Mouse (Mus musculus): Measurements from ENCODE around the gene Tssk3. TPM values are rescaled to one million over a fixed set of nuclear protein-coding genes. Genes with fewer than 3 reads are reported as not detected.
"Not testable (repeated sequence)": the region's sequence is repeated elsewhere in the genome, so short reads cannot be mapped to it uniquely, and the experiment has no call there.

The Tssk3 gene
- polyA plus RNA-seq, 1 experiment from 2014 or later: not detected

DNA sequence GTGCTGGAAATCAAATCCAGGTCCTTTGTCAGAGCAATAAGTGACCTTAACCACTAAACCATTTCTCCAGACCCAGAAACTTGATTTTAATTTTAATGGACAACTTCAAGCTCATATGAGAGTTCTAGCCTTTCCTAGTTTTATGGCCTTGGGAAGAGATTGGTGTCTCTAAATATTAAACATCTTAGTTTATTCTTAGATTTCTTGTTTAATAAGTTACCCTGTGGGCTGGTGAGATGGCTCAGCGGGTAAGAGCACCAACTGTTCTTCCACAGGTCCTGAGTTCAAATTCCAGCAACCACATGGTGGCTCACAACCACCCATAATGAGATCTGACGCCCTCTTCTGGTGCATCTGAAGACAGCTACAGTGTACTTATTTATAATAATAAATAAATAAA is 33.5 kb downstream of the Tssk3 start:
- not testable (repeated sequence) for H3K27ac ChIP-seq

DNA sequence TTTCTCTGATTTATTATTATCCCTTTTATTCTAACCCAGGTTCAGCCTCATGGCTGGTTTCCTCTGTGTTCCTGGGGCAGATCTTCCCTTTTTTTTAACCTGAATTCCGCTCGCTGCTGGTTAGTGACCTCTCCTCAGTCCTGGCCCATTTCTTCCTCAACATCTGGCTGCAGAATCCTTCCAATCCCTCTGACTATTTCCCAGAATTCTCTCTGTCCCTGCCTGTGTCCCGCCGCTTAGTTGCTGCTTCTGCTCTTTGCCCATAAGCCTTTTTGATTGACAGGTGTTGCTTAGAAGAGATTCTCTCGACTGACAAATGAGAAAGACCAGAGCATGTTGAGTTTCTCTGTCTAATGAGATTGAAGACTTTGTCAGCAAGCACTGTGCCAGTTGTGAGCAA is 34.7 kb downstream of the Tssk3 start:
- no peak for DNase-seq (ENCODE audit: extremely low spot score, low spot score)
- peaks cover 4% of the 10 kb centered on the region for H3K4me1 ChIP-seq
- no peak overlapping the region for H3K27ac ChIP-seq
- WGBS: 65% methylated on average over 5 of the region's 5 CpGs
- no peaks in the 10 kb centered on the region for H3K9me3 ChIP-seq
- H3K27me3 ChIP-seq (ENCODE audit: poor library complexity, severe bottlenecking): no peaks in the 10 kb centered on the region
- H3K4me3 ChIP-seq: no peak overlapping the region
- H3K36me3 ChIP-seq (replicated peaks): no peaks in the 10 kb centered on the region

More for the DNA sequence above, 33.5 kb downstream of the Tssk3 start:
- H3K27me3 ChIP-seq (ENCODE audit: poor library complexity, severe bottlenecking); H3K36me3 ChIP-seq (replicated peaks); H3K9me3 ChIP-seq; DNase-seq (ENCODE audit: extremely low spot score, low spot score); H3K4me3 ChIP-seq: not testable (repeated sequence)
- H3K4me1 ChIP-seq: peaks cover 10% of the 10 kb centered on the region
- WGBS: 69% methylated on average over 2 of the region's 2 CpGs

DNA sequence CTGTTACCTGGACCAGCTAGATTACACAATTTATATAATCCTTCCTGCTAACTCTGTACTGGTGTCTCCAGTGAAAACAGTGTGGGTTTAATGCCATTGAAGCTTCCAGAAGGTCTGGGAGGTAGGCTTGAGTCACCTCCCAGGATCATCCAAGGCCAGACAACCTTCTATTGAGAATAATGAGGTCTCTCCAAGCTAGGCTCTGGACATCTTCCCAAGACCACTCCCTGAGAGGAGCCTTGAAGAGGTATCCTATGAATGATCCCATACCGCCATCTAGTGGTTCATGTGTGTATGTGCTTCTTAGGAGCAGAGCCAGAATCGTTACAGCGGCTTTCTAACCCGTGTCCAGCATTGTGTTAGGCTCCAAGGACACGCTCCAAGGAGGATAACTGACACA is 35.6 kb downstream of the Tssk3 start:
- WGBS: 4% methylated on average over 5 of the region's 5 CpGs
- Histone ChIP-seq H3K9me3 (no peaks in the 10 kb centered on the region), H3K27me3 (ENCODE audit: poor library complexity, severe bottlenecking) (no peaks in the 10 kb centered on the region), H3K4me3 (no peak overlapping the region), H3K36me3 (replicated peaks) (no peaks in the 10 kb centered on the region), H3K27ac (no peak overlapping the region), H3K4me1 (no peaks in the 10 kb centered on the region)
- peak; percentile 68 for DNase-seq (ENCODE audit: extremely low spot score, low spot score)

DNA sequence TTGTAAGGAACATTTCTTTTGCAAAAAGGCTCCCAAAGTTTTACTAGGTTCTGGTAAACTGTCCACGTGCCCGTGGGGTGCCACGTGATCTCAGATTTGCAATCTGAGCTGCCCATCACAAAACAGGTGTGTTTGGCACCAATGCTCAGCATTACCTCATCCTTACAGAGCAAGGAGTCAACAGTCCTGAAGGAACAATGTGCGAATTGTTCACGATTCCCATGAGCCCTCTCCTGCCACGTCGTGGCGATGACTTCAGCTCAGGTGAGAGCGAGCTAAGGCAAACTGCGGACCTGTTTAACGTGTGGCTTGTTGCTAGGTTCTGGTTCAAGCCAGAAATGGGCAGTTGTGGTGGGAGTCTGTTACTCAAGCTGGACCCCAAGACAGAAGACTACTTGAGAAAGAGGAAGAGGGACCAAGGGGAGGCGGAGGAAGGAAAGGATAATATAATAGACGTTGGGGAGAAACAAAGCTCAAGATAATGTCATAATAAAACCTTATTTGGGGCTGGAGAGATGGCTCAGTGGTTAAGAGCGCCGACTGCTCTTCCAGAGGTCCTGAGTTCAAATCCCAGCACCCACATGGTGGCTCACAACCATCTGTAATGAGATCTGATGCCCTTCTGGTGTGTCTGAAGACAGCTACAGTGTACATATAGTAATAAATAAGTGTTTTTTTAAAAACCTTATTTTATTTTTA is 39.2 kb downstream of the Tssk3 start:
- H3K27ac ChIP-seq: no peak overlapping the region
- H3K4me3 ChIP-seq: no peak overlapping the region
- 86% methylated on average over 15 of the region's 15 CpGs for WGBS
- no peaks in the 10 kb centered on the region for H3K9me3 ChIP-seq
- DNase-seq (ENCODE audit: extremely low spot score, low spot score): no peak
- H3K4me1 ChIP-seq: no peaks in the 10 kb centered on the region
- H3K36me3 ChIP-seq (replicated peaks): no peaks in the 10 kb centered on the region
- no peaks in the 10 kb centered on the region for H3K27me3 ChIP-seq (ENCODE audit: poor library complexity, severe bottlenecking)

DNA sequence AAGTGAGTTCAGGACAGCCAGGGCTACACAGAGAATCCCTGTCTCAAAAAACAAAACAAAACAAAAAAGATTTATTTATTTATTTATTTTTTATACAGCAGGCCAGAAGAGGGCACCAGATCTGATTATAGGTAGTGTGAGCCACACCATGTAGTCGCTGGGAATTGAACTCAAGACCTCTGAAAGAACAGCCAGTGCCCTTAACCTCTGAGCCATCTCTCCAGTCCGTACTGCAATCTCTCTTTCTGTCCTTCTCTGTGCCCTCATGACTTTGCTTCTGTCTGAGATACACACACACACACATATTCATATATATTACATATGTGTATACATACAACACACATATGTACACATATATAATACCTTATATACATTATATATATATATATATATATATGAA is 40.0 kb downstream of the Tssk3 start:
- Histone ChIP-seq H3K36me3 (replicated peaks) (no peaks in the 10 kb centered on the region), H3K27me3 (ENCODE audit: poor library complexity, severe bottlenecking) (no peaks in the 10 kb centered on the region), H3K4me1 (no peaks in the 10 kb centered on the region), H3K4me3 (no peak overlapping the region), H3K9me3 (no peaks in the 10 kb centered on the region), H3K27ac (no peak overlapping the region)
- WGBS: 88% methylated on average over 2 of the region's 2 CpGs
- no peak for DNase-seq (ENCODE audit: extremely low spot score, low spot score)

DNA sequence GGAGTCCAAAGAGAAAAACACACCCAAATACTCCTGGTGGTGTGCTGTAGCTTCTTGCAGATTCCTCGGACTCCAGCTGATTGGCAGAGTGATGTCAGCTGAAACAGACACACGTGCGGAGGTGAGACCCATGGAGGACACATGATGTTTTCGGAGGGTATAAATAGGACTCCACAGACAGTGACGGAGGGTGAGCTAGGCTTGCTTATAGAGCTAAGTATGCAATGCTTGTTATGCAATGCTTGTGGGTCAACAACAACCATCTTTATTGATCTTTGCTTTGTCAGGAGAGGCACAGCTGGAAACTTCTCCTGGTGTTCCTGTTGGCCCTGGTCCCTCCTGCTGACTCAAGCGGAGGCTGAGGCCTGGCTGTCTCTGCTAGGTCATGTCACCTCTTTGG is 42.1 kb downstream of the Tssk3 start:
- Histone ChIP-seq H3K4me1 (no peaks in the 10 kb centered on the region), H3K4me3 (no peak overlapping the region), H3K27me3 (ENCODE audit: poor library complexity, severe bottlenecking) (no peaks in the 10 kb centered on the region), H3K36me3 (replicated peaks) (no peaks in the 10 kb centered on the region), H3K27ac (no peak overlapping the region), H3K9me3 (no peaks in the 10 kb centered on the region)
- no peak for DNase-seq (ENCODE audit: extremely low spot score, low spot score)
- 90% methylated on average over 6 of the region's 6 CpGs for WGBS

DNA sequence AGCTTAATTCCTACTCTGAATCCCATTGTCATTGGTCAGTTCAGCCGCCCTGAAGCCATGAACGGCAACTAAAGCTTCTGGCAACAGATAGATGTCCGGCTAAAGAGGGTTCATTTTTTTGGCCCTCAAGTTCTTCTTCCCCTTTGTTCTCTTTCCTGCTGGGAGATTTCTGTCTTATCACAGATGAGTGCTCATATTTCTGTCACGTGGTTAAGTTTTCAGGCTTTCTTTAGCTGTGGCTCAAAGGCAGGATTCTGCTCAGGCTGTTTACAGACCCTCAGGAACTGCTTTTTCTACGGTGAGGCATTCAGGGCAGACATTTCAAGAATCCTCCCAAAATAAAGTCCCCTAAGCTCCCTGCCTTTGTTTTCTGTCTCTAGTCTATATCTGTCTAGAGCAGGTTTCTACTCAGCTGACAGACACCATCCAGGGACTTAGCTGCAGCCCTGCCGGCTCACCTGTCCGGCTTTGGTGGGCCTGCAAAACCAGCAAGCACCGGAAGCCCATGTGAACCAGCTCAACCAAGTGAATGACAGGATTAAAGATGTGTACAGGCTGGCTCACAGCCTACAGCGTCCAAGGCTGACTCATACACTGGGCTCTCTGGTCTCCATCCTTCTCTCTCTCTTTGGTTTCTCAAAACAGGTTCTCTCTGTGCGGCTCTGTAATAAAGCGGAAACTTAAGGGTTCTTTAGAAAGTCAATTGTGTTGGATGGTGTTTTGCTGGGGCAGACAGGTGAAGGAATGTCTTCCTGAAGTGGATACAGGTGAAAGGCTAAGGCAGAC is 42.9 kb downstream of the Tssk3 start:
- H3K4me1 ChIP-seq: no peaks in the 10 kb centered on the region
- DNase-seq (ENCODE audit: extremely low spot score, low spot score): no peak
- WGBS: 83% methylated on average over 11 of the region's 11 CpGs
- no peaks in the 10 kb centered on the region for H3K36me3 ChIP-seq (replicated peaks)
- H3K9me3 ChIP-seq: no peaks in the 10 kb centered on the region
- no peak overlapping the region for H3K4me3 ChIP-seq
- peaks cover 3% of the 10 kb centered on the region for H3K27me3 ChIP-seq (ENCODE audit: poor library complexity, severe bottlenecking)
- H3K27ac ChIP-seq: no peak overlapping the region

DNA sequence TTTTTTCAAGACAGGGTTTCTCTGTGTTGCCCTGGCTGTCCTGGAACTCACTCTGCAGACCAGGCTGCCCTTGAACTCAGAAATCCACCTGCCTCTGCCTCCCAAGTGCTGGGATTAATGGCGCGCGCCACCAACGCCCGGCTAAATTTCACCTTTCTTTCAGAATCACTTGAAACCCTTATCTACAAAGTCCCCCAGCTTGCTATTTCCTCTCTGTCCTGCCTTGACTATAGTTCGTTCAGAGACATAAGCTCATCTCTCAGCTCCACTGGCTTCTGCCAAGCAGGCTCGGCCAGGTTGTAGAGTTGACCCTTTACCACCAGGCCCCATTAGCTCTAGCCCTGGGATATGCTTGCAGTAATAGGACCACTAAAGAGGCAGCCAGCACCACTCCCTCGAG is 43.5 kb downstream of the Tssk3 start:
- H3K27ac ChIP-seq: no peak overlapping the region
- no peaks in the 10 kb centered on the region for H3K4me1 ChIP-seq
- H3K4me3 ChIP-seq: no peak overlapping the region

DNA sequence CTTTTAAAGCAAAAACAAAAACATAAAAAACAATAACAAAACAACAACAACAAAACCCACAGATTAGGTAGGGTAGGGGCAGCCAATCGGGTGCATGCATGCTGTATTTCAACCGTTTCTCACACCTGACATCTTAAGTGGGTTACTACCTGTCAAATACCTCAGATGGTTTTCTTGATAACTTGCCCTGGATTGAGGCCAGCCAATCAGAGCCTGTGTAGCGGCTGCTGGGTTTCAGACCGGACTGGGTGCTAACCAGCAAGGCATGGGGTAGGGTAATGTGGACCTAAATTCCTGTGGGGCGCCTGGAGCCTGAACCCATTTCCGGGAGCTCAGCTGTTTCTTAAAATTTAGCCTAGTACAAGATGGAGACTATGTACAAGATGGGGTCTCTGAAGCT is 49.7 kb downstream of the Tssk3 start:
- H3K9me3 ChIP-seq: no peaks in the 10 kb centered on the region
- H3K27me3 ChIP-seq (ENCODE audit: poor library complexity, severe bottlenecking): peaks cover 43% of the 10 kb centered on the region
- DNase-seq (ENCODE audit: extremely low spot score, low spot score): no peak
- H3K4me3 ChIP-seq: peak overlapping the region; percentile 61
- H3K36me3 ChIP-seq (replicated peaks): no peaks in the 10 kb centered on the region
- no peak overlapping the region for H3K27ac ChIP-seq
- 21% methylated on average over 6 of the region's 6 CpGs for WGBS
- H3K4me1 ChIP-seq: peaks cover 14% of the 10 kb centered on the region

More for the DNA sequence above, 43.5 kb downstream of the Tssk3 start:
- Histone ChIP-seq H3K27me3 (ENCODE audit: poor library complexity, severe bottlenecking) (peaks cover 9% of the 10 kb centered on the region), H3K36me3 (replicated peaks) (no peaks in the 10 kb centered on the region), H3K9me3 (no peaks in the 10 kb centered on the region)
- DNase-seq (ENCODE audit: extremely low spot score, low spot score): no peak
- 82% methylated on average over 8 of the region's 8 CpGs for WGBS

DNA sequence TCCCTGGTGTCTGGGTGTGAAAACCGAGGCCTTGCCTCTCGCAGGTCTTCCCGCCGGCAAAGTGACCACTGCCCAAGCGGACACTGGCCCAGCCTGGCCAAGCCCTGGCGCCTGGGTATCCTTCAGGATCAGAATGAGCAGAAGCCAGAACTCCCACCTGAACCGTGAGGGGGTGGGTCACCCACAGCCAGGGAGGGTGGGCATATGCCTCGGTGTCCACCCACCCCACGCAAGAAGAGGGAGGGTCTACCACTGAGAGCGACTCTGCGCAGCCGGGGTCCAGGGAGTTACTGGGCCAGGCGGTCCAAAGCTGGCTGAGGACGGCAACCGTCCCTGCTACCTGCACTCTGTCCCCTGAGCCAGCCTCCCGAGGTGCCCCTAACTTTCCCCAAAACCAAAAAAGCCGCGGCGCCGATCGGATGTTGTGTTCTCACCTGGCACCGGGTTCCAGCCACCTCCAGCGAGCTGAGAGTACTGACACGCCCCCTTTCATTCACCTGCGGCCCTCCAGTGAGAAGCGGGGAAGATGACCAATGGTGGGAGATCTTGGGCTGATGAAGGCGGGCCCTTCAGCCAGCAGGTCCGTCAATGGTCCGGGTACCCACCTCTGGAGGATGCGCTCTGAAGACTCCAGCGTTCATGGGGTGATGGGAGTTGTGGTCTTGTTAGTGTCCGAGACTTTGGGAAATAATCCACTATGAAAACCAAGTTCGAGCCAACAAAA is 50.3 kb downstream of the Tssk3 start, which contains the start of gene Zbtb8b:
Gene Zbtb8b (minus strand): TSS at position 514 of the 724 bp plus-strand sequence.
- Histone ChIP-seq H3K4me1 (peaks cover 14% of the 10 kb centered on the region), H3K27ac (peak within 1 kb of the TSS; percentile 40; the same call in 1 of the 2 replicates), H3K4me3 (peak within 1 kb of the TSS; percentile 61), H3K9me3 (no peaks in the 10 kb centered on the region), H3K36me3 (replicated peaks) (no peaks in the 10 kb centered on the region), H3K27me3 (ENCODE audit: poor library complexity, severe bottlenecking) (peaks cover 43% of the 10 kb centered on the region)
- WGBS: 2% methylated on average over 33 of the region's 33 CpGs
- peak; percentile 65 for DNase-seq (ENCODE audit: extremely low spot score, low spot score)

All from forebrain, embryonic 10.5 days (tissue).